Mouse (Mus musculus): ENCODE measurements around the gene Bri3.

Gene Bri3

DNA sequence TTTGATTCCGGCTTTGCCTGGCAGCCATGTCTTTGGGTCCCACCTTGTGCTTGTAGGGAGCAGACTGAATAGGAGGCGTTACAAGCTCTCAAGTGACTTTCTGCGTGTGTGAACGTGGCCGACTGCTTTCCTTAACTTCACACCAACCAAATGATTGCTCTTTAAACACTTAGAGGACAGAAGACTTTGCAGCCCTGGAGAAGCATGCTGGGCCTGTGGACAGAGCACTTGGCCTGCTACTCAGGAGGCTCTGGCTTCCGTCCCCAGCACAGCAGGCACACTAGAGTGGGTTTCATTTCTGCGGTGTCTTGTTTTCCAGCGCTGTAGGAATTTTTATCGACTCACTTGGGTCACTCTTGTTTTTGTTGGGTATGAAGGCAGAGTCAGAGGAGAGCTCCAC lies 18.8 kb downstream of the Bri3 start:
- no peak for DNase-seq (ENCODE audit: low spot score)

GRCm38 (mm10) chr5:144263496-144263895 lies 19.3 kb downstream of the Bri3 start:
- no peak for DNase-seq (ENCODE audit: low spot score)

- peak; percentile 76 for DNase-seq (ENCODE audit: low spot score)
Observed at GRCm38 (mm10) chr5:144267535-144268241, 23.5 kb downstream of the Bri3 start.

DNA sequence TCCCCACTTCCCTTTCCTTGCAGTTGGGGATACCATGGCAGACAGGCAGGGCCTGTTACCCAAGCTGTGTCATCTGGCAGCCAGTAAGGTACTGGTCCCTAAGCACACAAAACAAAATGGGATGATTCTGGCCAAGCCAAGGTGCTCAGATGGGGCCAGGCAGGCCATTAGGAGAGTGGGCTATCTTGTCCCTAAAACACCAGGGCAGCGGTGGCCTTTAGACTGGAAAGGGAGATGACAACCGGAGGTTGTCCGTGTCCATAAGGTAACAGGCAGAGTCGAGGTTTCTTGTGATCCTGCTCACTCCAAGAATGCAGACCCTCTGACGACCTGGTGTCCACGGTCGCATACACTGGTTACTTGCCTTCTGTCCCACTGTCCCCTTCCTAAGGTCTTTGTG lies 25.7 kb downstream of the Bri3 start:
- DNase-seq (ENCODE audit: low spot score), result no peak

DNA sequence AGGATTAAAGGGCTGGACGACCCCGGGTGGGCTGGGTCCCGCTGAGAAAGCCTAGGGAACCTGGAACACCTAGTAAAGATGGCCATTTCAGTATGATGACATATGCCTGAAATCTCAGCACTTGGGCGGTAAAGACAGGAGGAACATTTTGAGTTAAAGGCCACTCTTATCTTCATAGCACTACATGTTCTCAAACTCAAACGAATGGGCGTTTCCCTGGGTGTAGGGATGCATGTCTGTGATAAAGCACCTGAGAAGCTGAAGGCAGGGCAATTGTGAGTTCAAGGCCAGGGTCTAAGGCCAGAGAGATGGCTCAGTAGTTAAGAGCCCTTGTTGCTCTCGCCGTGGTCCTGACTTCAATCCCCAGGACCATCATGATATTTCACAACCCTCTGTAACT lies 26.2 kb downstream of the Bri3 start:
- no peak for DNase-seq (ENCODE audit: low spot score)

DNA sequence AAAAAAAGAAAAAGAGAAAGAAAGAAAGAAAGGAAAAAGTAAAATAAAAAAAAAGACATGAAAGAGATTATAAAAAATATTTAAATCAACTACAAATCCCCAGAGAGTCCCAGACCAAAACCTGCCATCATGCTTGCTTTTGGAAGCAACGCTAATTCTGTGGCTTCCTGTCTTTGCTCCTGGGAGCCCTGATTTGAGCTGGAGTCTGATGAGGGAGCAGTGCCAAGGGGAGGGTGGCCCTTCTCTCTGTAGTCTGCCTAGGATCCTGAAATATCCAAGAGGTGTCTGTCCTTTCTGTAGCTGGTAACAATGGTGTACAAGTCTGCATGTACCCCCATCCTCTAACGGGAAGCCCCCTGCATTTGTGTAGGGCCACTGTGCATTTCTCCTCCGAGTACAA lies 26.9 kb downstream of the Bri3 start:
- no peak for DNase-seq (ENCODE audit: low spot score)

GRCm38 (mm10) chr5:144271772-144272171 lies 27.5 kb downstream of the Bri3 start:
- DNase-seq (ENCODE audit: low spot score), result no peak

GRCm38 (mm10) chr5:144274904-144275303 lies 30.7 kb downstream of the Bri3 start:
- DNase-seq (ENCODE audit: low spot score), result no peak

GRCm38 (mm10) chr5:144276898-144277630 lies 32.8 kb downstream of the Bri3 start:
- DNase-seq (ENCODE audit: low spot score), result no peak

DNA sequence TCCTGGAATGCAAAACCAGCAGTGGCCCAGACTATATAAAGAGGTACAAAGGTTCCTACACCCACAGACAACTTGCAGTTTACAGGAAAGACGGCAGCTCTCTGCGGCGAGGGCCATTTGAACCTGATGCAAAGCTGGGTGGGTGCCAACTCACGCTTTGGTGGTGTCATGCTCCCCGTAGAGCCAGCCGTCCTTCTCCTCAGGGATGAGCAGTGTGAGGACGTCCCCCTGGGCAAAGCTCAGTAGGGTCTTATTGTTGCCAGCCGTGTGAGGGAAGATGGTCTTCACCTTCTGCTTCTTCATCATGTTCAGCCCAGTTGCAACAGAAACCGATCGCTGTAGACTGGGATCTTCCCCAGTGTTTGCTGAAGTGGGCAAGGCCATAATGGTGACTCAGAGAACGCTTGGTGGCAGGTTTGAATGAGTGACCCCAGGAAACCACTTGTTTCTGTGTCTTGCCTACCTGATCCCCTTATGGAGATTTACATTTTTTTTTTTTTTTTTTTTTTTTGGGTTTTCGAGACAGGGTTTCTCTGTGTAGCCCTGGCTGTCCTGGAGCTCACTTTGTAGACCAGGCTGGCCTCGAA lies 34.2 kb downstream of the Bri3 start:
- DNase-seq (ENCODE audit: low spot score), result no peak

DNA sequence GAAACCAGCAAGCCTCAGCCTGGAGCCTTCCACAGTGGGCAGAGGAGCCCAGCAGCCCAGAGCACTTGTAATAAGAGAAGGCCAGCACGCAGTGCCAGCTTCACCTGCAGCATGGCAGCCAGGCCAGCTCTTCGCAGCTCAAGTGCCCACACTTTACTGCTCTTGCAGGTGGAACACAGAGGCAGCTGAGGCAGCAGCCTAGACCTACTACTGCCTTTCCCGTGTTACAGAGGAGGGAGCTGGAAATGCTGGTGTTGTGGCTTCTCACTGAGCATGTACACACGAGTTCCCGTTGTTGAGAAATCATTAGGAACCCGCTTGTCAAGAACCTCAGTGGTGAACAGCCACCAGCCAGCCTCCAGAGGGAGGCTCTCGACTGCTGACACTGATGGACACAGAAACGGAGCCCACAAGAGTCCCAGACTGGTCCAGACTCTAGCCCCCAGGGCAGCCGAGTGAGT lies 34.9 kb downstream of the Bri3 start:
- no peak for DNase-seq (ENCODE audit: low spot score)

DNA sequence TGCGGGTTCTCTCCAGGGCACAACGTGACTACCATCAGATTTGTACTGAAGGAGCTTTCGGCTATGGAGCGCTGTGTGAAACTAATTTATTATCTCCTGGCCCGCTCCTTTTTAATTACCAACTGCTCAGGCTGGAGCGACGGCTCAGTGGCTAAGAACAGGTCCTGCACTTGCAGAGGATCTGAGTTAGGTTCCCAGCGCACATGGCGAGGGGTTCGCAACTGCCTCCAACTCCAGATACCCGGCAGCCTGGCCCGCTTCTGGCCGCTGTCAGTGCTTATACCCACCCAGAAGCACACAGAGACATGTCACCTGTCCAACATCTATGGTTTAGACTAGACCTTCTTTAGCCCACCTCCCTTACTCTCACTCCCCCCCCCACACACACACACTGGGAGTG lies 35.7 kb downstream of the Bri3 start:
- no peak for DNase-seq (ENCODE audit: low spot score)

GRCm38 (mm10) chr5:144282470-144283260 lies 38.4 kb downstream of the Bri3 start:
- no peak for DNase-seq (ENCODE audit: low spot score)

DNA sequence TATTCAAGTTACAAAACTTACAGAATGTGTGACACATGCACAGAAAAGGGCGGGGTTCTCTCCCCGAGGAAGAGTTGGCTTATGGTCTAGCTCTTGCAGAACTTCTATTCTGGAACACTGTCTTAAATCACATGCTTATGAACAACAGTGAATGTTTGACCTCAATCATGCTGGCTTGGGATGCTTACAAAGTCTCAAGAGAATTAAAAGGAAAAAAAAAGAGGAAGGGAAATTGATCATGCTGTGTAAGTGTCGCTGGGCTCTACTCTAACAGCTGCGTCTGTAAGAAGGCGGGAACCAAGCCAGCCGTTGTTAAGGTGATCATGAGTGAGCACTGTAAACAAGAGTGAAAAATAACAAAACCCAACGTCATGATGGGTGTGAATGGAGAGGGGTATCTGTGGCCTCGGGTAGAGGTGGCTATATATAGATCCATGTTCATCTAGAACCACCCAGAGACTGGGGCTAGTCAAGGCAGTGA lies 39.4 kb downstream of the Bri3 start:
- DNase-seq (ENCODE audit: low spot score), result no peak

- DNase-seq (ENCODE audit: low spot score), result no peak
Observed at GRCm38 (mm10) chr5:144284599-144284998, 40.4 kb downstream of the Bri3 start.

DNA sequence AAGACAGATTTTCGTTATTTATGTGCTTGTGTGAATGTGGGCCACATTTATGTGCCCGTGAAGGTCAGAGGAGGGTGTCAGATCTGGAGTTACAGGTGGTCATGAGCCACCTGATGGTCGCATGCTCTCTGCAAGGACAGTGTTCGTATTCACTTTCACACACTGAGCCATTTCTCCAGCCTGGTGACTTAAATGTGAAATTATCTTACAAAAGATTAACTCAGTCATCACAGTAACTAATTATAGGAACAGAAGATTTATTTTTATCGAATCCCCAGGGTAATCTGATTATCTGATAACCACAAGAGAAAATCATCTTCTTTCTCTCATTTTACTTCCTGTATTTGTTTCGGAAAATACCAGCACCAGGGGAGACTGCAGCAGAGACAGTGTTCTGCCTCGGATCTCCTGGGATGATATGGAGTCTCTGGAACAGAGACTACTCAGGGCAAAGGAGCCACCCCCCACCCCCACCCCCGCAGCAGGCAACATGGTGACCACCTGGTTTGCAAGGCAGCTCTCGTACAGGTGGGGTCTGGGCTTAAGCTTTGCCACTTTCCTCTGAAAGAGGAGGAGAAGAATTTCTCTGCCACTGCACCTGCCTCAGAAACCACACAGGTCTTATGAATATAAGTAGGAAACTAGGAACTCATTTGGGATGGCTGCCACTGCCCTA lies 42.5 kb downstream of the Bri3 start:
- no peak for DNase-seq (ENCODE audit: low spot score)

DNA sequence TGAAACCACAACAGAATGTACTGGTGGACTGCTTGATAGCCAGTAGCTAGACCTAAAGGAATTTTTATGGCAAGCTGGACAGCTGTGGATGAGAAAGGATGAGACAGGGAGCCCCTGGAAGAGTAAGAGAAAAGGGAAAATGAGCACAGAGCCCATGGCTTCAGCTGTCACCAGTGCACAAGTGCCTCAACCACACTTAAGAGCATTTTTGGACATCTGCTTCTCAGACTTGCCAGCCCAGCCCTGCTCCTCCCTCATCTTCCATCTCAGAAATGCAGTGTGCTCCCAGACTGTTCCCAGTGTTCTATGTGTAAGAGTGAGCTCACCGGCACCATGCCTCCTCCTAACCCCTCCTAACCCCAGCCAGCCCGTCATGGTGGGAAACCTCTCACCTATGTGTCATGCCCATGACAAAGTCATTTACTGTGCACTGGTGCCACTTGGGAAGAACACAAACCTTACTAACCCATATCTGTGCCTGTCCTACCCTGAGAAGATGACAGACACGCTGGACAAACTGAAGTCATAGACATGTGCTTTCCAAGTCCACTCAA lies 43.1 kb downstream of the Bri3 start:
- DNase-seq (ENCODE audit: low spot score), result no peak

DNA sequence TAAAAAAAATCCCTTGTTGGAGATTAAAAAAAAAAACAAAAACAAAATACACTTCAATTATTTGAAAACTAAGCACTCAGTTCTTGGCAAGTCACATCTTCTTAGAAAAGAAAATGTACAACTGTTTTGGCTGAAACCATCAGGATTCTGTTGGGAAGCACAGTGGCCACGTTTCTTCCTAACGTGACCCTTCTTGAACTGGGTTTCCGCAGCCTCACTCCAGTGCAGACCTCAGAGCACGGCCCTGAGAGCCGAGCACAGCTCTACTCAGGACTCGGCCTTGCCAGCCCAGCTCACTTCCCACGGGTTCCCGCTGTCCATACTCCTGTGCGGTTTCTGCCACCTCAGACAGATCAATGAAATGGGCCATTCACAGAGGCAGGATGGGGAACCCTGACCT lies 44.2 kb downstream of the Bri3 start:
- DNase-seq (ENCODE audit: low spot score), result no peak

- no peak for DNase-seq (ENCODE audit: low spot score)
Observed at GRCm38 (mm10) chr5:144289769-144290440, 45.7 kb downstream of the Bri3 start.

DNA sequence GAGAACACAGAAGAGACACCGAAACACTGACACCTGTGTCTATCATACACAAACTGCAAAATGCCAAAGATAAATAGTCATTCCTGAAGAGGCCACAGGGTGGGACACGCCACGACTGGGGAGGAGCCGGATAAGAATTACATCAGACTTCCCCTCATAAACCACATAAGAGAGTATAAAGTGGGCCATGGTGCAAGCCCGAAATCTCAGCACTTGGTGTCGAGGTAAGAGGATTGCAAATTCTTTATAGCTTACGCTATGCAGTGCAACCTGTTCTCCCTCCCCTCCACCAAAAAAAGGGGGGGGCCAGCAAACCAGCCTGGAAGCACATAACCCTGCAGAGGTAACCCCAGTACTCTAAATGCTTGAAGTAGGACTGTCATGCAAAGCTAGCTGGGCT lies 50.7 kb downstream of the Bri3 start:
- no peak for DNase-seq (ENCODE audit: low spot score)

DNA sequence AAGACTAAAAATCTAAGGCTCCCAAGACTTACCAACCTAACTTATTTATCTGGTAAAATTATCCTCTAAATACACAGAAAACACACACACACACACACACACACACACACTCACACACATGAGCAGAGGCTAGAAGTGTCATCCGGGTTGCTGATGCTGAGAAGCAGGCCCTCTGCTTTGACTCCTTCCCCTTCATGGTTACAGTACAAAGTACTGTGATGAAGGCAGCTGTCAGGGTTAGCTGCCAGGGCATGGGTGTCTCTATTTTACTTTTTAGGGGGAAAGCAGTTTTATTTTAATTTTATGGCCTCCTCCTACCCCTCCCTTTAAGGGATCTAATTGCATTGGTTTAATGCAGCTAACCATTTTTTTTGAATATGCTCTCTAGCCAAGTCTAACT lies 51.1 kb downstream of the Bri3 start:
- no peak for DNase-seq (ENCODE audit: low spot score)

Data from retina, embryonic 14.5 days (tissue).